Mouse (Mus musculus): Measurements from ENCODE around the gene Rpp25. TPM values are rescaled to one million over a fixed set of nuclear protein-coding genes. Genes with fewer than 3 reads are reported as not detected.

The Rpp25 gene
- polyA plus RNA-seq, 1 experiment, result 1.6 TPM

DNA sequence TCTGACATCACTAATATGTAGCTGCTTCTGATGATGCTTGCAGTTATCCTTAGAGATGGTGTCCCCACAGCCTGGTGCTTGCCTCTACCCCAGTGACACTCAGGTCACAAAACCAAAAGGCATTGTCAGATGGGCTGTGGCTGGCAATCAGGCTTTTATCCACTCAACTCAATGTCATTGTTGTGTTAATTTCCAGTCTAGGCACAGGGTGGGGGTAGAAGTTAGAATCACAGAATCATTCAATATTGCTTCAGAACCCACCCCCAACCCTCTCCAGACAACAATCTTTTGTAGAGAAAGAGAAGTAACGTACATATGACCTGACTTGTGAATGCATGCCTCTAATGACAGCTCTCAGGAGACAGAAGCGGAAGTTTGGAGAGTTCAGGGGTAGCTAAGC is 6.8 kb downstream of the Rpp25 start:
- no peak for DNase-seq
- WGBS, result 84% methylated on average over 2 of the region's 2 CpGs
- TF ChIP-seq POLR2A (IDR thresholded peaks at IDR 0.05; ENCODE audit: borderline replicate concordance, extremely low read depth, low read depth, low read length), result no peak
- no peak for TF ChIP-seq CTCF (IDR thresholded peaks at IDR 0.05; ENCODE audit: insufficient read depth, low read length)
- no peaks in the 10 kb centered on the region for H3K4me1 ChIP-seq (ENCODE audit: control insufficient read depth, insufficient read depth, low read length)
- no peak overlapping the region for H3K4me3 ChIP-seq (replicated peaks; ENCODE audit: extremely low read depth, low read depth, low read length)

DNA sequence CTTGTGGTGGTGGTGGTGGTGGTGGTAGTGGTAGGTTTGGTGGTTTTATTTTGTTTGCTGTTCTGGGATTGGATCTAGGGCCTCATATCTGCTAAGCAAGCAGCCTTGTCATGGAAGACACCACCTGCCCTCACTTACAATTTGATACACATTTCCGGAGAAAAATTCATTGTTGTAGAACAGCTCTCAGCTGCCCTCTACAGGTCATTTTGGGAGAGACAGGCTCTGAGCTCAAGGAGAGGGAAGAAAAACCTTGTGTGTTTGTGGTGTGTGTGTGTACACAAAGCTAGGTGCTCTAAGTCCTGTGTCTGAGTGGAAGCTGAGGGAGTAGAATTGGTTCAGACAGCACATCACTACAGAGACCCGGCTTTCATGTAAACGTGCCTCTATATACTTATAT is 13.3 kb downstream of the Rpp25 start:
- TF ChIP-seq CTCF (IDR thresholded peaks at IDR 0.05; ENCODE audit: insufficient read depth, low read length), result peak; percentile 21
- TF ChIP-seq POLR2A (IDR thresholded peaks at IDR 0.05; ENCODE audit: borderline replicate concordance, extremely low read depth, low read depth, low read length), result no peak
- peak; percentile 46 for DNase-seq
- WGBS, result 4% methylated on average over 3 of the region's 3 CpGs
- H3K4me1 ChIP-seq (ENCODE audit: control insufficient read depth, insufficient read depth, low read length), result no peaks in the 10 kb centered on the region
- H3K4me3 ChIP-seq (replicated peaks; ENCODE audit: extremely low read depth, low read depth, low read length), result no peak overlapping the region

GRCm38 (mm10) chr9:57520375-57521055 is 16.7 kb downstream of the Rpp25 start:
- no peak for DNase-seq
- 27% methylated on average over 16 of the region's 16 CpGs for WGBS
- TF ChIP-seq POLR2A (IDR thresholded peaks at IDR 0.05; ENCODE audit: borderline replicate concordance, extremely low read depth, low read depth, low read length), result no peak
- no peak for TF ChIP-seq CTCF (IDR thresholded peaks at IDR 0.05; ENCODE audit: insufficient read depth, low read length)
- H3K4me3 ChIP-seq (replicated peaks; ENCODE audit: extremely low read depth, low read depth, low read length), result peak overlapping the region; percentile 65
- H3K4me1 ChIP-seq (ENCODE audit: control insufficient read depth, insufficient read depth, low read length), result peaks cover 13% of the 10 kb centered on the region

DNA sequence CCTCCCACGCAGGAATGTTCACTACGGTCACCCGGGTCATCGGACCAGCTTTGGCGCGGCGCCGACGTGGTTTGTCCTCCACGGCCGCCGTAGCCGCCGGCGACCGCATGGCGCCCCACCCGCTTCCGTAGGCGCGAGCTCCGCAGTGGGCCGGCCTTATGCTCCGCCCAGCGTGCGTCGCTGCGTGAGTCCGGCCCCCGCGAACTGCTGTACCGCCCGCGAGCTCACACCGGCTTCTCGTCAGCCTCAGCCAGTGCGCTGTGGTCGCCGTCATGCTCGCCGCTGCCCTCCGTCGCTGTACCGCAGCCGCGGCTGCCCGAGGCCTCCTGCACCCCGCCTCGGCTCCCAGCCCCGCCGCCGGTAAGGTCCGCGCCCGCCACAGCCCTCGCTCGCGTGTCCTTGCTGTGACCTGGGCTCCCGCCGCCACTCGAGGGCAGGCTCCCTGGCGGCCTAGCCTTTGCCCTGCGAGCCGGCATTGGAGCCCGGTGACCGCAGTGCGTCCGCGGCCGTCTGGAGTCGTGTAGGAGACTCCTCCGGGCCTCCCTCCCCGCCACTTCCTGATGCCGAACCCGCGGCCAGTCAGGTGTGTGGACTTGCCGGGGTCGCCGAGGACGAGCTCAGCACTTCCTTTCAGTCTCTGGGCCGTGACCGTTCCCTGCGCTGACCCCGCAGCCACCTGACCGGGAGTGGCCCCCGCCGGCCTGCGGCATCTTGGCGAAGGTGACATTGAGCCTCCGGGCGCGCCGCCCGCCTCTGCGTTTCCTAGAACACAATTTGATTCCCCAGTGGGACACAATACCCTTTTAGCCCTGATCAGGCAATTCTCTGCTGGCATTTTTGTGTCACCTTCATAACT is 17.5 kb downstream of the Rpp25 start, which contains the start of gene Cox5a:
Cox5a (plus strand) TSS at position 219 of the 856 bp plus-strand sequence.
- WGBS, result under 1% methylated on average over 94 of the region's 95 CpGs
- peak within 1 kb of the TSS; percentile 75 for H3K4me3 ChIP-seq (replicated peaks; ENCODE audit: extremely low read depth, low read depth, low read length)
- peak; percentile 90 for TF ChIP-seq POLR2A (IDR thresholded peaks at IDR 0.05; ENCODE audit: borderline replicate concordance, extremely low read depth, low read depth, low read length)
- no peak for TF ChIP-seq CTCF (IDR thresholded peaks at IDR 0.05; ENCODE audit: insufficient read depth, low read length)
- peaks cover 13% of the 10 kb centered on the region for H3K4me1 ChIP-seq (ENCODE audit: control insufficient read depth, insufficient read depth, low read length)
- peak; percentile 94 for DNase-seq

DNA sequence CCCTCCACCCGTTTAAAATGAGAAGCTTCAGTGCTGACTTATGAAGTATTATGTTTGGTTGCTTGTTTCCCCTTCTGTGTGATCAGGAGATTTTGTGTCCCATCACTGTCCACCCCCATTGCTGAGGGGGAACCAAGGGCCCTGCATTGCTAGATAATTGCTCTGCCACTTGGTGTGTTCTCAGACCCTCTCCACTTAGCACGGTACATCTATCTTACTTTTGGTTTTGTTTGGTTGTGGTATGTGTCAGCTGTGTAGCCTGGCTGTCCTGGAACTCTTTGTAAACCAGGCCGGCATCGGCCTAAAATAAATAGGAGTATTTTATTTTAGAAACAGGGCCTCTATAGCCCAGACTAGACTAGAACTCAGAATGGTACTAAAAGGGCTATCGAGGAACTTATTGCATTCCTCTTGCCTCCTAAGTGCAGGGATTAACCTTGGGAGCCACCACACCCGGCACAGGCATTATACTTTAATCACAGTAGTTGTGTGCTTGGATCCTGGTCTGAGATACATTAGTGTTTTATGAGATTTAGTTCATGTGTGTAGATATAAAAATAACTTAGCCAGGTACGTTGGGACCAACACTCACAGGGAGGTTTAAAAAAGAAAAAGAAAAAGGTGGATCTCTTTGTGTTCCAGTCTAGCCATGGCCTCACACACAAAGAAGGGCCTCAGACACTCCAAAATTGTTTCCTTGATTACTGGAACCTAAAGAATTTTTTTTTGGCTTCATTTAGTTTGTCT is 18.5 kb downstream of the Rpp25 start:
- Histone ChIP-seq H3K4me3 (replicated peaks; ENCODE audit: extremely low read depth, low read depth, low read length) (no peak overlapping the region), H3K4me1 (ENCODE audit: control insufficient read depth, insufficient read depth, low read length) (peaks cover 13% of the 10 kb centered on the region)
- no peak for DNase-seq
- TF ChIP-seq CTCF (IDR thresholded peaks at IDR 0.05; ENCODE audit: insufficient read depth, low read length) (no peak), POLR2A (IDR thresholded peaks at IDR 0.05; ENCODE audit: borderline replicate concordance, extremely low read depth, low read depth, low read length) (no peak)
- WGBS, result 22% methylated on average over 7 of the region's 7 CpGs

GRCm38 (mm10) chr9:57522861-57523246 is 19.0 kb downstream of the Rpp25 start:
- no peak for TF ChIP-seq POLR2A (IDR thresholded peaks at IDR 0.05; ENCODE audit: borderline replicate concordance, extremely low read depth, low read depth, low read length)
- TF ChIP-seq CTCF (IDR thresholded peaks at IDR 0.05; ENCODE audit: insufficient read depth, low read length), result no peak
- 54% methylated on average over 4 of the region's 4 CpGs for WGBS
- H3K4me3 ChIP-seq (replicated peaks; ENCODE audit: extremely low read depth, low read depth, low read length), result no peak overlapping the region
- DNase-seq, result no peak
- H3K4me1 ChIP-seq (ENCODE audit: control insufficient read depth, insufficient read depth, low read length), result peaks cover 13% of the 10 kb centered on the region

GRCm38 (mm10) chr9:57523754-57524153 is 19.9 kb downstream of the Rpp25 start:
- WGBS, result 77% methylated on average over 1 of the region's 1 CpGs
- peaks cover 13% of the 10 kb centered on the region for H3K4me1 ChIP-seq (ENCODE audit: control insufficient read depth, insufficient read depth, low read length)
- no peak overlapping the region for H3K4me3 ChIP-seq (replicated peaks; ENCODE audit: extremely low read depth, low read depth, low read length)
- DNase-seq, result no peak
- TF ChIP-seq POLR2A (IDR thresholded peaks at IDR 0.05; ENCODE audit: borderline replicate concordance, extremely low read depth, low read depth, low read length) (no peak), CTCF (IDR thresholded peaks at IDR 0.05; ENCODE audit: insufficient read depth, low read length) (no peak)

GRCm38 (mm10) chr9:57524439-57524838 is 20.6 kb downstream of the Rpp25 start:
- Histone ChIP-seq H3K4me3 (replicated peaks; ENCODE audit: extremely low read depth, low read depth, low read length) (no peak overlapping the region), H3K4me1 (ENCODE audit: control insufficient read depth, insufficient read depth, low read length) (peaks cover 13% of the 10 kb centered on the region)
- TF ChIP-seq POLR2A (IDR thresholded peaks at IDR 0.05; ENCODE audit: borderline replicate concordance, extremely low read depth, low read depth, low read length) (no peak), CTCF (IDR thresholded peaks at IDR 0.05; ENCODE audit: insufficient read depth, low read length) (no peak)
- DNase-seq, result no peak

DNA sequence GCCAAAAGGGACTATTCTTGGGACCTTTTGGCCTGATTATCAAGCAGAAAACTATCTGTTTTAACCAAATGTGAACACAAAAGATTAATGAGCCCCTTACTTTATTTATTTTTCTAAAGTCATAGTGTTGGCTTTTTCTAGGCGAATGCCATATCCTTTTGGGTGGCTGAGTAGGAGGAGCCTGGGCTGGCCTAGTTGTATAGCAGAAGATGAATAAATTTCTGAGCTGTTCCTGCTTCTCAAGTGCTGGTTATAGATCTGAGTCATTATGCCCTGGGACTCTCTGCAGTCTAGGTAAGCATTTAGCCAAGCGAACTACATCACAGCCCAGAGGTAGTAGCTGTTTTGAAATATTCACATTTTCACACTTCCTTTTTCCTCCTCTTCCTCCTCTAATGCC is 21.7 kb downstream of the Rpp25 start:
- no peak for DNase-seq
- Histone ChIP-seq H3K4me1 (ENCODE audit: control insufficient read depth, insufficient read depth, low read length) (peaks cover 13% of the 10 kb centered on the region), H3K4me3 (replicated peaks; ENCODE audit: extremely low read depth, low read depth, low read length) (no peak overlapping the region)
- 37% methylated on average over 2 of the region's 2 CpGs for WGBS
- TF ChIP-seq CTCF (IDR thresholded peaks at IDR 0.05; ENCODE audit: insufficient read depth, low read length) (no peak), POLR2A (IDR thresholded peaks at IDR 0.05; ENCODE audit: borderline replicate concordance, extremely low read depth, low read depth, low read length) (no peak)

All from lung, adult 2 months (tissue).